Mouse (Mus musculus) brain, embryonic 14.5 days (tissue): ENCODE results near the gene A3galt2.

ENCODE experiments used
- CTCF ChIP-seq: fragments of 200-500 bp; IDR thresholded peaks from 2 replicates; pipeline ENCODE4 v1.5.1; 2012; ENCODE audit warnings: inconsistent platforms, mild to moderate bottlenecking, moderate library complexity, borderline replicate concordance; ENCODE audit not compliant: insufficient read depth, insufficient read length; ENCODE audit errors: extremely low read depth
- POLR2A ChIP-seq: fragments of 200-500 bp; IDR thresholded peaks from 2 replicates; pipeline ENCODE4 v1.6.1; 2012; ENCODE audit warnings: mild to moderate bottlenecking, inconsistent platforms, borderline replicate concordance; ENCODE audit not compliant: poor library complexity, insufficient read depth, insufficient read length, severe bottlenecking; ENCODE audit errors: extremely low read depth

GRCm38 (mm10) chr4:128740878-128741277 lies 14.3 kb upstream of the A3galt2 start:
- no peak for TF ChIP-seq POLR2A
- TF ChIP-seq CTCF, result no peak
